Mouse (Mus musculus): ENCODE measurements around the gene Ralgps1.

DNA sequence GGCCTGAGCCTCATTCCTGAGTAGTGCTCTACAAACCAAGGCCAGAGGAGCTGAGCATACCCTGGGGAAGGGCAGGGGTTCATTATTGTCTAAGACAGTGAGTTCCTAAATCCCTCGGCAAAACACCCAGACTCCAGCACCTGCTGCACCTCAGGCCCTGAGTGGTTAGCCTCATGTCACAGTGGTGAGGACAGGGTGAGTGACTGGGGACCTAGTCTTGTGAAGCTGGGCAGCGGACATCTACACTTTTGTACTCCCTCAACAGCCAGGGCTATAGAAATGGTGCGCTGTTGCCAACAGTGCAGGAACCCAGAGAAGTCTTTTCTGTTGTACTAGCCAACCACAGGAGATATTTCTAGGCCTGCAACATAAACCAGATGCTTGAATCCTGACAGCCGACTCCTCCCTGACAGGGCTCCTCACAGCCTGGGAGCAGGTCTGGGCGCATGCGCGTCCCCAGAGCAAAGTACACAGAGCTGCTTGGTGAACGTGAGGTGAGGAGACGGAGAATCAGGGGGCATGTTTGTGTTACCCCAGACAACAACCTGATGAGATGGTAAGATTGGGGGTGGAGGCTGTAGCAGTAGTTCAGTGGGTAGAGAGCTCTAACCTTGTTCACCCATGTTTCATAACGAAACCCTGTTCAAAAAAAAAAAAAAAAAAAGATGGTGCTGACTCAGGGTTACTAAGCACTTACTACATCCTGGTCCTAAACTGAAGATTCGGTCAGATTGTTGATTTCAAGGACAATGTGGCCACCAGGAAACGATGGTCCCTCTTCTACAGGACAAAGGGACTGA lies 193.6 kb downstream of the Ralgps1 start:
- no peak for TF ChIP-seq POLR2A (IDR thresholded peaks at IDR 0.05; ENCODE audit: low read depth, low read length)
- no peak for TF ChIP-seq CTCF (conservative IDR thresholded peaks at IDR 0.05 in 1 of 2, IDR thresholded peaks at IDR 0.05 in 1 of 2; ENCODE audit: low read depth in 2 of 2, low read length in 2 of 2)
- no peak for TF ChIP-seq ZC3H11A (IDR thresholded peaks at IDR 0.05; ENCODE audit: low read depth, low read length)
- TF ChIP-seq POLR2AphosphoS2 (IDR thresholded peaks at IDR 0.05; ENCODE audit: low read depth, low read length): no peak
- TF ChIP-seq MAX (IDR thresholded peaks at IDR 0.05; ENCODE audit: low read length): no peak
- no peak for TF ChIP-seq KAT2A (IDR thresholded peaks at IDR 0.05; ENCODE audit: insufficient replicate concordance, low read length)
- TF ChIP-seq E2F4 (IDR thresholded peaks at IDR 0.05; ENCODE audit: insufficient replicate concordance, low read depth, low read length): no peak
- TF ChIP-seq BHLHE40 (IDR thresholded peaks at IDR 0.05; ENCODE audit: low read depth, low read length): no peak
- TF ChIP-seq MAZ (IDR thresholded peaks at IDR 0.05; ENCODE audit: low read depth, low read length): no peak
- no peak for TF ChIP-seq NELFE (IDR thresholded peaks at IDR 0.05; ENCODE audit: low read depth, low read length)
- TF ChIP-seq CHD1 (IDR thresholded peaks at IDR 0.05; ENCODE audit: low read depth, low read length): no peak
- TF ChIP-seq GABPA (IDR thresholded peaks at IDR 0.05; ENCODE audit: insufficient replicate concordance, low read depth, low read length): no peak
- no peak for TF ChIP-seq USF1 (IDR thresholded peaks at IDR 0.05; ENCODE audit: low read depth, low read length)

All from CH12.LX (cell line).